Mouse (Mus musculus) stomach, adult 2 months (tissue): ENCODE data around the gene Cstb. TPM values are rescaled to one million over a fixed set of nuclear protein-coding genes. Genes with fewer than 3 reads are reported as not detected.

ENCODE experiments used
- polyA plus RNA-seq: library from polyadenylated mRNA; depleted of rRNA; stranded (reverse); fragments of >200 nt; gene quantifications from 2 replicates; pipeline ENCODE4 v1.2.3, GENCODE M21; 2012; rRNA removed

Gene Cstb
- polyA plus RNA-seq, result 18.7 and 31.0 TPM in 2 replicates

GRCm38 (mm10) chr10:78425181-78426041 lies at the start of gene Cstb:
Cstb (plus strand) TSS chr10:78425669.

GRCm38 (mm10) chr10:78412319-78413151 lies 12.9 kb upstream of the Cstb start, which contains the start of gene Rrp1:
Rrp1 (minus strand) TSS chr10:78413043.

GRCm38 (mm10) chr10:78464792-78465207 lies 39.3 kb downstream of the Cstb start, which contains the start of gene Pdxk:
Pdxk (minus strand) TSS chr10:78464975.

Other genes with a start within 250 kb of the Cstb start
- gene Pwp2, start 240.5 kb upstream of the Cstb start, polyA plus RNA-seq, result 2.9 and 3.7 TPM in 2 replicates
- gene Trappc10, start 181.0 kb upstream of the Cstb start, polyA plus RNA-seq, result 24.2 and 27.8 TPM in 2 replicates
- gene Agpat3, start 73.2 kb upstream of the Cstb start, polyA plus RNA-seq, result 85.2 and 109 TPM in 2 replicates
- gene Rrp1, start 12.6 kb upstream of the Cstb start, polyA plus RNA-seq, result 17.2 and 21.5 TPM in 2 replicates
- 7.1 and 8.0 TPM in 2 replicates for gene Pdxk, start 39.3 kb downstream of the Cstb start, polyA plus RNA-seq
- not detected in 2 replicates for gene Olfr1358, start 91.8 kb downstream of the Cstb start, polyA plus RNA-seq
- gene Ilvbl, start 148.7 kb downstream of the Cstb start, polyA plus RNA-seq, result 37.9 and 45.9 TPM in 2 replicates
- 8.4 and 8.5 TPM in 2 replicates for gene Syde1, start 166.3 kb downstream of the Cstb start, polyA plus RNA-seq
- gene Olfr1357, start 192.4 kb downstream of the Cstb start, polyA plus RNA-seq, result not detected in 2 replicates